Mouse (Mus musculus) liver, embryonic 14.5 days (tissue): Measurements from ENCODE around the gene Npvf. TPM values are rescaled to one million over a fixed set of nuclear protein-coding genes. Genes with fewer than 3 reads are reported as not detected.
"Not testable (repeated sequence)": the region's sequence is repeated elsewhere in the genome, so short reads cannot be mapped to it uniquely, and the experiment has no call there.

Experiments used
- ATAC-seq: fragments of 200-750 bp; cut with Nextera tagmentation; 2 replicates; pipeline ENCODE4 v1.8.0; 2017; ENCODE audit warnings: moderate number of reproducible peaks, mild to moderate bottlenecking, moderate library complexity; ENCODE audit not compliant: insufficient read depth
- DNase-seq, 3 experiments: peaks; one replicate each; pipeline ENCODE4 v3.0.0-alpha.2; 2012 to 2013; ENCODE audit warnings: low read depth in 3 of 3, low spot score in 3 of 3
- H3K27ac ChIP-seq: fragments of 300-500 bp; sonication (generic); 2 replicates; pipeline ENCODE4 v1.5.1; 2014; ENCODE audit warnings: moderate library complexity, mild to moderate bottlenecking, control low read depth, inconsistent platforms
- H3K27me3 ChIP-seq: fragments of 300-500 bp; sonication (generic); 2 replicates; pipeline ENCODE4 v1.6.1; 2014; ENCODE audit warnings: mild to moderate bottlenecking, low read length, moderate library complexity; ENCODE audit not compliant: control insufficient read depth, insufficient read depth
- H3K36me3 ChIP-seq: fragments of 300-500 bp; sonication (generic); replicated peaks from 2 replicates; pipeline ENCODE4 v1.6.1; 2014; ENCODE audit warnings: low read depth; ENCODE audit not compliant: control insufficient read depth, insufficient read depth
- H3K4me1 ChIP-seq, 2 experiments: fragments of 200-500 bp in 1 of 2; fragments of 300-500 bp in 1 of 2; sonication (generic) in 1 of 2; replicated peaks; 2 replicates each; pipeline ENCODE4 v1.6.1; 2012 to 2014; ENCODE audit warnings: antibody characterized with exemption in 1 of 2, inconsistent platforms in 1 of 2, low read length in 1 of 2; ENCODE audit not compliant: control insufficient read depth in 2 of 2, insufficient read depth in 2 of 2
- H3K4me2 ChIP-seq: fragments of 300-500 bp; sonication (generic); 2 replicates; pipeline ENCODE4 v1.6.1; 2014; ENCODE audit warnings: low read depth, mild to moderate bottlenecking, control low read depth, moderate library complexity
- H3K4me3 ChIP-seq, 2 experiments: fragments of 200-500 bp in 1 of 2; fragments of 300-500 bp in 1 of 2; sonication (generic) in 1 of 2; 2 replicates each; pipeline ENCODE4 v1.5.1; 2012 to 2014; ENCODE audit warnings: low read depth in 2 of 2, low read length in 2 of 2, mild to moderate bottlenecking in 2 of 2, control low read depth in 1 of 2, inconsistent platforms in 1 of 2, moderate library complexity in 1 of 2; ENCODE audit not compliant: insufficient read depth in 1 of 2
- H3K9ac ChIP-seq: fragments of 300-500 bp; sonication (generic); replicated peaks from 2 replicates; pipeline ENCODE4 v1.6.1; 2014; ENCODE audit warnings: mild to moderate bottlenecking, control low read depth, moderate library complexity
- H3K9me3 ChIP-seq: fragments of 300-500 bp; sonication (generic); 2 replicates; pipeline ENCODE4 v1.6.1; 2016; ENCODE audit warnings: low read length, mixed read lengths; ENCODE audit not compliant: control insufficient read depth
- CTCF ChIP-seq: IDR thresholded peaks from 2 replicates; pipeline ENCODE4 v1.5.1; 2016; ENCODE audit warnings: antibody characterized with exemption, low read depth, control low read depth
- EP300 ChIP-seq: IDR thresholded peaks from 2 replicates; pipeline ENCODE4 v1.6.1; 2016; ENCODE audit warnings: antibody characterized with exemption, low read depth
- WGBS: fragments of 180-500 bp; shearing (Covaris S2); extraction: QIAGEN DNeasy Blood & Tissue Kit; methylation state at CpG from one replicate; pipeline ENCODE4 v1.1.7; 2014; ENCODE audit not compliant: insufficient replicate concordance; 5-methylcytosine and 5-hydroxymethylcytosine counted together
- polyA plus RNA-seq, 2 experiments: library from polyadenylated mRNA; depleted of rRNA in 1 of 2; stranded (reverse) in 1 of 2; unstranded in 1 of 2; fragments of >200 nt; fragmentation: Nextera tagmentation in 1 of 2; extraction: Ambion mirVana in 1 of 2; gene quantifications; 2 replicates each; pipeline versions ENCODE4 v1.2.1 to v1.2.3; 2012 to 2014

Gene Npvf
- polyA plus RNA-seq, 2 experiments, result not detected

- WGBS, result 54% methylated on average over 5 of the region's 5 CpGs
- Histone ChIP-seq H3K27me3 (no peaks in the 10 kb centered on the region), H3K36me3 (no peaks in the 10 kb centered on the region), H3K4me2 (no peak overlapping the region), H3K4me1 (no peaks in the 10 kb centered on the region), H3K27ac (no peak overlapping the region), H3K4me3 (no peak overlapping the region), H3K9me3 (no peaks in the 10 kb centered on the region), H3K9ac (no peak overlapping the region)
- TF ChIP-seq CTCF, result no peak
- no peak for TF ChIP-seq EP300
- no peak for ATAC-seq
- DNase-seq, result no peak
Observed at GRCm38 (mm10) chr6:50641898-50642297, 12.3 kb downstream of the Npvf start.

GRCm38 (mm10) chr6:50640377-50640776 is 13.9 kb downstream of the Npvf start:
- TF ChIP-seq EP300 (no peak), CTCF (no peak)
- H3K9me3 ChIP-seq, result no peaks in the 10 kb centered on the region
- no peak overlapping the region for H3K9ac ChIP-seq
- WGBS, result 46% methylated on average over 4 of the region's 4 CpGs
- ATAC-seq (no peak), DNase-seq (no peak)
- no peak overlapping the region for H3K27ac ChIP-seq
- H3K36me3 ChIP-seq, result no peaks in the 10 kb centered on the region
- no peak overlapping the region for H3K4me3 ChIP-seq
- no peaks in the 10 kb centered on the region for H3K27me3 ChIP-seq
- H3K4me1 ChIP-seq, result no peaks in the 10 kb centered on the region
- H3K4me2 ChIP-seq, result no peak overlapping the region

GRCm38 (mm10) chr6:50639656-50640055 is 14.6 kb downstream of the Npvf start:
- no peaks in the 10 kb centered on the region for H3K9me3 ChIP-seq
- no peaks in the 10 kb centered on the region for H3K4me1 ChIP-seq
- TF ChIP-seq CTCF, result no peak
- no peaks in the 10 kb centered on the region for H3K36me3 ChIP-seq
- H3K9ac ChIP-seq, result no peak overlapping the region
- no peak overlapping the region for H3K4me2 ChIP-seq
- H3K27ac ChIP-seq, result no peak overlapping the region
- ATAC-seq, result no peak
- 35% methylated on average over 2 of the region's 2 CpGs for WGBS
- DNase-seq, result no peak
- H3K4me3 ChIP-seq, result no peak overlapping the region
- H3K27me3 ChIP-seq, result no peaks in the 10 kb centered on the region

GRCm38 (mm10) chr6:50626170-50626569 is 28.1 kb downstream of the Npvf start:
- H3K9me3 ChIP-seq, H3K9ac ChIP-seq, ATAC-seq, H3K36me3 ChIP-seq, H3K27ac ChIP-seq, H3K4me2 ChIP-seq, DNase-seq, H3K4me3 ChIP-seq, H3K4me1 ChIP-seq, H3K27me3 ChIP-seq: not testable (repeated sequence)
- 47% methylated on average over 2 of the region's 2 CpGs for WGBS

GRCm38 (mm10) chr6:50618273-50618672 is 36.0 kb downstream of the Npvf start:
- H3K9me3 ChIP-seq, H3K36me3 ChIP-seq, H3K27me3 ChIP-seq, H3K4me3 ChIP-seq, H3K9ac ChIP-seq, H3K4me2 ChIP-seq, ATAC-seq, H3K4me1 ChIP-seq, H3K27ac ChIP-seq, DNase-seq: not testable (repeated sequence)
- 42% methylated on average over 1 of the region's 1 CpGs for WGBS
- peak; percentile 29; the same call in 1 of the 2 replicates for TF ChIP-seq CTCF

- no peak overlapping the region for H3K4me2 ChIP-seq
- no peak overlapping the region for H3K9ac ChIP-seq
- H3K36me3 ChIP-seq, result no peaks in the 10 kb centered on the region
- ATAC-seq, result no peak
- H3K4me1 ChIP-seq, result no peaks in the 10 kb centered on the region
- peak; percentile 48 to 50 (median 50) for DNase-seq
- H3K27me3 ChIP-seq, result no peaks in the 10 kb centered on the region
- no peak overlapping the region for H3K27ac ChIP-seq
- 15% methylated on average over 4 of the region's 4 CpGs for WGBS
- no peak for TF ChIP-seq EP300
- TF ChIP-seq CTCF, result peak; percentile 98
- no peak overlapping the region for H3K4me3 ChIP-seq
- no peaks in the 10 kb centered on the region for H3K9me3 ChIP-seq
Observed at GRCm38 (mm10) chr6:50601620-50602019, 52.6 kb downstream of the Npvf start.

Other genes starting within 250 kb of the Npvf start
- 0.51 and 0.70 TPM in 2 replicates for gene Osbpl3, start 198.2 kb downstream of the Npvf start, polyA plus RNA-seq (2012; rRNA removed)
- gene Osbpl3, start 198.2 kb downstream of the Npvf start, polyA plus RNA-seq (2014; fragmentation: Nextera tagmentation; extraction: Ambion mirVana), result 0.60 and 0.94 TPM in 2 replicates
- 8.9 and 21.6 TPM in 2 replicates for gene Cycs, start 87.9 kb downstream of the Npvf start, polyA plus RNA-seq (2012; rRNA removed)
- 41.8 and 44.9 TPM in 2 replicates for gene Cycs, start 87.9 kb downstream of the Npvf start, polyA plus RNA-seq (2014; fragmentation: Nextera tagmentation; extraction: Ambion mirVana)
- 0.11 and 0.31 TPM in 2 replicates for gene 4921507P07Rik, start 57.8 kb downstream of the Npvf start, polyA plus RNA-seq (2012; rRNA removed)
- 0.29 and 0.39 TPM in 2 replicates for gene 4921507P07Rik, start 57.8 kb downstream of the Npvf start, polyA plus RNA-seq (2014; fragmentation: Nextera tagmentation; extraction: Ambion mirVana)